Mouse (Mus musculus): Measurements from ENCODE around the gene Sh2d3c.

DNA sequence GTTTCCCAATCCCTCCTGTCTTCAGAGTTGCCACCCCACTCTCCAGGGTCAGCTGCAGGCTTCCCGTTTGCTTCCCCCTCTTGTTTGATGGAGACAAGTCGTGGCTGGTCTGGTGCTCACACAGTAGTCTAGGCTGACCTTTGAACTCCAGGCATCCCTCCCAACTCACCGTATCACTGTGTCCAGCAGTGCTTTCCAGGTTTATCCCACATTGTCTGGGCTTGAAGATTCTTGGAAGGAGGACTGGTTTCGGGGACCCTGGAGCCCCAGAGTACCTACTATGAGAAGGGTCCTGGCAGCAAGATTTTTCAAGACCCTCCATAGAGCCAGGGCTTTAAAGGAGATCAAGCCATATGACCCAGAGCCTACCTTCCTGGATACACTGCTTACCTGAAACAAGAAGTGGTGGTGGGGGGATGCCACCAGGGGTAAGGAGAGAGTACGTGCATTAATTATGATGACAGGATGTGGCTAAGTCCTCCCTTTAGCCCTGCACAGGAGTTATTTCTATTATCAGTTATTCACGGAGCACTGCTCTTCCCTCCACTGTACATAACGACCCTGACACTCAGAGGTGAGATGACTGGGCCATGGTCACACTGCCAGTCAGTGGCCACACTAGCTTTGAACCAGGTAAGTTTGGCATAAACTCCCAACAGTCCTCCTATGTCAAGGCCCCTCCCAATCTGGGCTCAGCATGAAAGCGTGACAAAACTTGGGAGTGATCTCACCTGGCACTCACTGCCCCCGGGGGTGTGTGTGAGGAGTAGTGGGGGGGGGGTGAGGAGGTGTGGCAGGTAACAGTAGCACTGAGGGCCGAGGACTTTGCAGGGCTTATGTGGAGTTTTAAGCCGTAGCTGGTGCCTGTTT, 6.5 kb upstream of the Sh2d3c start:
- TF ChIP-seq CTCF (IDR thresholded peaks at IDR 0.05; ENCODE audit: low read depth) (no peak), EP300 (IDR thresholded peaks at IDR 0.05; ENCODE audit: low read depth) (no peak)
